Mouse (Mus musculus): ENCODE measurements around the gene Hist3h2a. TPM values are rescaled to one million over a fixed set of nuclear protein-coding genes. Genes with fewer than 3 reads are reported as not detected.

Hist3h2a gene
- 15.8 and 16.7 TPM in 2 replicates for polyA plus RNA-seq (2015; fragmentation: Nextera tagmentation; extraction: Ambion mirVana)

- Histone ChIP-seq H3K4me3 (ENCODE audit: low read depth, low read length) (peak within 1 kb of the TSS; percentile 56), H3K27me3 (replicated peaks; ENCODE audit: control insufficient read depth, insufficient read depth, low read length) (no peaks in the 10 kb centered on the region), H3K4me1 (replicated peaks; ENCODE audit: control insufficient read depth, insufficient read depth, low read length) (peaks cover 8% of the 10 kb centered on the region; the same call in 1 of the 2 replicates), H3K9ac (ENCODE audit: low read depth, low read length) (peak within 1 kb of the TSS; percentile 61), H3K27ac (ENCODE audit: low read depth, low read length) (peak within 1 kb of the TSS; percentile 94), H3K9me3 (ENCODE audit: control insufficient read depth) (no peaks in the 10 kb centered on the region), H3K4me2 (replicated peaks; ENCODE audit: low read depth) (peak within 1 kb of the TSS; percentile 78), H3K36me3 (ENCODE audit: control insufficient read depth, insufficient read depth) (peaks cover 8% of the 10 kb centered on the region; the same call in 1 of the 2 replicates)
- peak; percentile 80 for TF ChIP-seq CTCF (IDR thresholded peaks at IDR 0.05; ENCODE audit: low read depth)
- under 1% methylated on average over 49 of the region's 49 CpGs for WGBS
- ATAC-seq = peak; percentile 95
Measured at GRCm38 (mm10) chr11:58954420-58955142, at the start of gene Hist3h2a, which contains the start of gene Trim17. Gene Hist3h2a (plus strand): TSS chr11:58954685. Gene Trim17 (plus strand): TSS chr11:58954685.

GRCm38 (mm10) chr11:58904838-58905237, 49.6 kb upstream of the Hist3h2a start:
- Histone ChIP-seq H3K4me3 (ENCODE audit: low read depth, low read length) (no peak overlapping the region), H3K36me3 (ENCODE audit: control insufficient read depth, insufficient read depth) (peaks cover 14% of the 10 kb centered on the region)

GRCm38 (mm10) chr11:58913776-58914175, 40.7 kb upstream of the Hist3h2a start:
- Histone ChIP-seq H3K9ac (ENCODE audit: low read depth, low read length) (no peak overlapping the region), H3K9me3 (ENCODE audit: control insufficient read depth) (no peaks in the 10 kb centered on the region), H3K4me2 (replicated peaks; ENCODE audit: low read depth) (no peak overlapping the region), H3K27me3 (replicated peaks; ENCODE audit: control insufficient read depth, insufficient read depth, low read length) (no peaks in the 10 kb centered on the region), H3K27ac (ENCODE audit: low read depth, low read length) (no peak overlapping the region), H3K4me3 (ENCODE audit: low read depth, low read length) (no peak overlapping the region), H3K36me3 (ENCODE audit: control insufficient read depth, insufficient read depth) (no peaks in the 10 kb centered on the region), H3K4me1 (replicated peaks; ENCODE audit: control insufficient read depth, insufficient read depth, low read length) (no peaks in the 10 kb centered on the region; the same call in 1 of the 2 replicates)
- no peak for TF ChIP-seq CTCF (IDR thresholded peaks at IDR 0.05; ENCODE audit: low read depth)
- 15% methylated on average over 1 of the region's 1 CpGs for WGBS
- ATAC-seq = no peak

More at GRCm38 (mm10) chr11:58904838-58905237, 49.6 kb upstream of the Hist3h2a start:
- Histone ChIP-seq H3K9me3 (ENCODE audit: control insufficient read depth) (no peaks in the 10 kb centered on the region), H3K27me3 (replicated peaks; ENCODE audit: control insufficient read depth, insufficient read depth, low read length) (no peaks in the 10 kb centered on the region), H3K9ac (ENCODE audit: low read depth, low read length) (no peak overlapping the region), H3K4me2 (replicated peaks; ENCODE audit: low read depth) (peak overlapping the region; percentile 80; the same call in 1 of the 2 replicates), H3K4me1 (replicated peaks; ENCODE audit: control insufficient read depth, insufficient read depth, low read length) (0 out of 2 replicates have a peak, but pooled peaks cover 4% of the 10 kb centered on the region), H3K27ac (ENCODE audit: low read depth, low read length) (no peak overlapping the region)
- TF ChIP-seq CTCF (IDR thresholded peaks at IDR 0.05; ENCODE audit: low read depth) = no peak
- 60% methylated on average over 6 of the region's 6 CpGs for WGBS
- no peak for ATAC-seq

GRCm38 (mm10) chr11:58914461-58915028, 39.9 kb upstream of the Hist3h2a start:
- Histone ChIP-seq H3K27me3 (replicated peaks; ENCODE audit: control insufficient read depth, insufficient read depth, low read length) (no peaks in the 10 kb centered on the region), H3K36me3 (ENCODE audit: control insufficient read depth, insufficient read depth) (no peaks in the 10 kb centered on the region), H3K9ac (ENCODE audit: low read depth, low read length) (peak overlapping the region; percentile 50; the same call in 1 of the 2 replicates), H3K4me1 (replicated peaks; ENCODE audit: control insufficient read depth, insufficient read depth, low read length) (no peaks in the 10 kb centered on the region; the same call in 1 of the 2 replicates), H3K4me2 (replicated peaks; ENCODE audit: low read depth) (peak overlapping the region; percentile 81), H3K27ac (ENCODE audit: low read depth, low read length) (no peak overlapping the region), H3K9me3 (ENCODE audit: control insufficient read depth) (no peaks in the 10 kb centered on the region), H3K4me3 (ENCODE audit: low read depth, low read length) (peak overlapping the region; percentile 27)
- peak; percentile 79 for TF ChIP-seq CTCF (IDR thresholded peaks at IDR 0.05; ENCODE audit: low read depth)
- WGBS = 7% methylated on average over 17 of the region's 17 CpGs
- no peak for ATAC-seq

GRCm38 (mm10) chr11:58916879-58917744, 37.4 kb upstream of the Hist3h2a start:
- H3K9me3 ChIP-seq (ENCODE audit: control insufficient read depth) = no peaks in the 10 kb centered on the region
- TF ChIP-seq CTCF (IDR thresholded peaks at IDR 0.05; ENCODE audit: low read depth) = peak; percentile 73
- H3K36me3 ChIP-seq (ENCODE audit: control insufficient read depth, insufficient read depth) = no peaks in the 10 kb centered on the region
- no peaks in the 10 kb centered on the region for H3K27me3 ChIP-seq (replicated peaks; ENCODE audit: control insufficient read depth, insufficient read depth, low read length)
- no peak overlapping the region for H3K4me3 ChIP-seq (ENCODE audit: low read depth, low read length)
- no peak overlapping the region for H3K4me2 ChIP-seq (replicated peaks; ENCODE audit: low read depth)
- H3K9ac ChIP-seq (ENCODE audit: low read depth, low read length) = no peak overlapping the region
- H3K27ac ChIP-seq (ENCODE audit: low read depth, low read length) = no peak overlapping the region
- H3K4me1 ChIP-seq (replicated peaks; ENCODE audit: control insufficient read depth, insufficient read depth, low read length) = no peaks in the 10 kb centered on the region; the same call in 1 of the 2 replicates
- WGBS = 55% methylated on average over 14 of the region's 14 CpGs
- 0 out of 2 replicates have a peak, but pooled peaks have one; percentile 9 for ATAC-seq

Measured in intestine, postnatal 0 days (tissue).